Mouse (Mus musculus) B cell, adult 2 months (primary cell): Measurements from ENCODE around the gene Nupr1.
A peak's percentile ranks its signal among the peaks of the same experiment; 100 is the strongest.

Experiments used
- DNase-seq, 2 experiments: peaks; one replicate each; pipeline ENCODE4 v3.0.0; 2022

Gene Nupr1

DNA sequence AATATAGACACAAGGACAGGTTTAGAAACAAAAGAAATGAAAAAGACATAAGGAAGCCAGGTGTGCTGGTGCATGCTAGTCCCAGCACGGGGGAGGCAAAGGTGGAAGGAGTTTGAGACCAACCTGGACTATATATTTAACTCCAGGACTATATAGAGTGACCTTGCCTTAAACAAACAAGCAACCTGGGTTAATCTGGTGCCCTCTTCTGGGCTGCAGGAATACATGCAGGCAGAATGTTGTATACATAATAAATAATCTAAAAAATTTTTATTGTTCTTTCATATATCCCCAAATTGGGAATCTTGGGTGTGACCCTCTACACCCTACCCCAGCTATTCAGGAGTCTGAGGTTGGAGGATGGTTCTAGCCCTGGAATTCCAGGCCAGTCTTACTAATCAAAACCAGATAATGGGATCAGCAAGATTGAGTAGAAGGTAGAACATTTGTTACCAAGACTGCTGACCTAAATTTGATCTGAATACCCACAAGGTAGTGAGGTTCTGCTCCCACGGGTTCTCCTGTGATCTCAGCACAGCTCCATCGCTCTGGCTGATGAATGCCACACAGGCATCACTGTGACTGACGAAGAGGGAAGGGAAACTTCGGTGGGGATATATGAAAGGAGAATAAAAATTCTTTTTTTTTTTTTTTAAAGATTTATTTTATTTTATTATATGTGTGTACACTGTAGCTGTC, 12.0 kb upstream of the Nupr1 start:
- DNase-seq: no peak

DNA sequence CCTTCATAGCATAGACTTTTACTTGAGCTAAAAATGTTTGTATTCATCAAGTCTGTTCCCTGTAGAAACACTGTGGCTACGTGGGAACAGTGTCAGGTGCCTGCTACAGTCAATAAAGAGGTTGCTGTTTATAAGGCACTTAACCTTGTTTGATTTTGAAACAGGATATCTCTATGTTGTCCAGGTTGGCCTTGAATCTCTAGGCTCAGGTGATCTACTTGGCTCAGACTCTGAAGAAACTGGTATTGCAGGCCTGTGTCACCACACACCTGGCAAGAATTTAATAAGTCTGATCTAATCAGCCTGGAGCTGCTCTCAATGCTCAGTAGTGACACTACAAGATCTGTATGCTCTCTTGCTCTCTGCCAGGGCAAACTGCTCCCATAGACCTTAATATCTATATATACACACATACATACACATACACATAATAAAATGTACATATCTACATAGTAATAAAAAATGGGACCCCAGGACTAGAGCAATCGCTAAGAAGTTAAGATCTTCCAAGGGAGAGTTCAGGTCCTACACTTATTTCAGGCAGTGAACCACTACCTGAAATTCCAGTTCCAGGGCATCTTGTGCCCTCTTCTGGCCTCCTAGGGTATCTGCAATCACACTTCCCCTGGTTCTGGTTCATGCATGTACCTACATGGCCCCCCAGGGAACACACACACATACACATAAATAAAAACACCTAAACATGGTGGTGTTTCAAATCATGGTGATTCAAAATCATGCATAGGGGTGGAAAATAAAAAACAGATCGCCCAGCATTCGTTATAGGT, 6.3 kb upstream of the Nupr1 start:
- DNase-seq: peak; percentile 53 to 62

DNA sequence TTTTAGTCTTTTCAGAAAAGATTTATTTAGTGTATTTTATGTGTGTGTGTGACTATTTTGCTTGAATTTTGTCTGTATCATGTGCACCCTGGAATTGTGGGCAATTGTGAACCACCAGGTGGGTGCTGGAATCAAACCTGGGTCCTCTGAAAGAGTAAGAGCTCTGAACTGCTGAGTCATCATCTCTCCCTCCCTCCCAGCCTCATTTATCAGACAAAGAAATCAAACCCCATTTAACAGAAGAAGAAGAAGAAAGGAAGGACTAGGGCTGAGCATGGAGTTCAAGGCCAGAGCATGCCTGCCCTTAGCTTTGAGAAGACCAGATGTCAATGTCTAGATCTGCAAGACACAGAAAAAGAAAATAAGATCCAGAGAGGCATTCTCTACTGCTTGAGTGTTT, 4.7 kb upstream of the Nupr1 start:
- no peak for DNase-seq

DNA sequence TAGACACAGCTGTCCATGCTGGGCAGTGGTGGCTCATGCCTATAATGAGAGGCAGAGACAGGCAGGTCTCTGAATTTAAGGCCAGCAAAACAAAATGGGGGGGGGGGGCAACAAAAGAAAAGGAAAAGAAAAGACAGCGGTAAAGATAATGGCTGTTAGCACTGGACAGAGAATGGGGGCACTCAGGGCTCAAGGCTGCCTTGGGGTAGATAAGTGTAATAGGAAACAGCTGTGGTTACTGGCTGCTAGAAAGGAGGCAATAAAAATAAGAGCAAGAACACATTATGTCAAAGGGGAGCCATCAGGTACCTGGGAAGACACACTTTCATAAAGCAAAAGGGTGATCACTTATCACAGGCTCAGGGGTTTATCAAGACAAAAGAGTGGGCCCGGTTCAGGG, 1.8 kb upstream of the Nupr1 start:
- no peak for DNase-seq

DNA sequence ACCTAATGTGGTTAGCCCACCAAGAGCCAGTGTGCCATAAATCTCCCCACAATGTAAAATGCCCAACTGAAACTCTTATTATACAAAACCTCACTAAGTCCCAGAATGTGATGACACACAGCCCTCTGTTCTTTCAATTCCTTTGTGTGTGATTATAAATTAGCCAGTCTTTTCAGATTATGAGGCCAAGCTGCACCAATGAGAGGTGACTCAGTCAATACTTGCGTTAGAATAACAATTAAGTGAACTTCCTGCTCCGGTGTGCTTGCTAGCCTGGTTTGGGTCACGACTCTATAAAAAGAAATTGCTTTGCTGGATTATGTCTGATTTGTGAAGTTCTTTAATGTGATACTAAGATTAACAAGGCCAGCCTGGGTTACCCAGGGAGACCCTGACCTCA, 746 bp downstream of the Nupr1 start:
- no peak for DNase-seq

DNA sequence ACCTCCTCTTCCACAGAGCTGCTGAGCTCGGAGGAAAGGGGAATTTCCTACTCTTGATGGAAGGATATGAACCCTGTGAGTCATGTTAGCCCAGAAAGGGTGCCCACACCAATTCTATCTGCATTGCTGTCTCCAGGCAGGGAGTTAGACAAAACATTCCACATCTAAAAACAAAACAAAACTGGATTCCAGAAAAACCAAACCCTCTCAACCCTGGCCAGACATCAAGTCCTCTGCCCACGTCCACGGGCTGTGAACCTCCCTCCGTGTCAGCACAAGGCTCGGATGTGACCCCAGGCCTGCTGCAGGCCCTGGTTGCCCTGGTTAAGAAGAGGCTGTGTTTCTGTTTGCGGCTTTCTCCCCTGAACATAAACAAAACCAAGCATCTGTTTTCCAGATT, 2.5 kb downstream of the Nupr1 start:
- no peak for DNase-seq

DNA sequence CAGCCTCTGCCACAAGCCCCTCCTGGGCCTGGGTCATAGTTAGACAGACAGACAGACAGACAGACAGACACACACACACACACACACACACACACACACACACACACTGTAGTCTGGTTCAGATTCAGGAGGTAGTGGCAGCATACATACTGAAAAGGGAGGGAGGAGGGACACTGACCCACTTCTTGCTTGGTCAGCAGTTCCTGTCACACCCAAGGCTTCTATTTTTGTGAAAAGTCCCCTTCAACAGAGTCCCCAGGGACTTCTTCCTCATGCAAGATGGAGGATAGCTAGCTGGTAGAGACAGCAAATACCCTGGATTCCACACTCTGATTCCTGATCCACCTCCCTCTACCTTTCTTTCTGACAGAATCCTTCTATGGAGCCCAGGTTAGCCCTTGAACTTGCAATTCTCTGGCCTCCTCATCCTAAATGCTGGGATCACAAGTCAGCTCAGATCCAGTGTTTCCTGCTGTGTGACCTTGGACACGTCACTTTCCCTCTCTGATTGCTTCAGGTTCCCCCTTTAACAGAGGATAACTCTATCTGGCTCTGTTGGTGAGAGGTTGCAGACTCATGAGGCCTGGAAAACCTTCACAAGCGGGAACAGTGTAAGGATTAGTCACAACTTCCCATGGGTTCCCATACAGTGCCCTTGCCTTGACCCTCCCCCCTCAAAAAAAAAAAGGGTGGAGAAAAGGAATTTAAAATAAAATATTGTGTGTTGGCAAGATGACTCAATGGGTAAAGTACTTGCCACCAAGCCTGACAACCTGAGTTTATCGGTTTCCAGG, 4.7 kb downstream of the Nupr1 start:
- no peak for DNase-seq

DNA sequence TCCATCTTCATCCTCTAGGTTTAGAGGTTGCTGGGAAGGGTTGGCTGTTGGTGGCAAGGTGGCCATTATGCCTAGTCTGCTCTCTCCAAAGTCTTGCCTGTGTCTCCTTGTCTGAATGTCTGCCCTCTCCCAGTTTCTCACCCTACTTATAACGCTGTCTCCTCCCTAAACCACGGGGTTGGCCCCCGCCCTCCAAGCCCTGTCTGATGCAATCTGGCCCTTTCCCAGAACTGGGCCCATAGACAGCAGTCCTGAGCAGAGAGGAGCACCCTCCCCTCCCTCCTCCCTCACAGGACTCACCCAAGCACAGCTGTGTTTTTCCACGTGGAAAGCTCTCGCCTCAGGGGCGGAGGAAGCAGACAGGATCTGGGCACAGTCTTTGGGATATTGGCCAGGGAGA, 5.3 kb downstream of the Nupr1 start:
- no peak for DNase-seq

DNA sequence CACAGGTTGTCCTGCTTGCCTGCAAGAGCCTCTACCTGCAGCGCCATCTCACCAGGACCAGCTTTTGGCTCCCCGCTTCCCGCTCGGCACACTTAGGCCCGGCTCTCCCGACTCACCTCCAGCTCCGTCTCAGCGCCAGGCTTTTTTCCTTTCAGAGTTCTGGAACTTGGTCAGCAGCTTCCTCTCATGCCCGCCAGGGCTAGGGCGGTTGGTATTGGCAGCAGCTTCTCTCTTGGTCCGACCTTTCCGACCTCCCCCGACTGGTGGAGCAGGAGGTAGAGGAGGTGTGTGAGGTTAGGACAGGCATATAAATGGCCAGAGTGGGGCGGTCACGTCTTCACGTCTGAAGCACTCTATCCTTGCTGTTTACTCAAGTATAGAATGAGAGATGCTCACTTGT, 5.9 kb downstream of the Nupr1 start:
- no peak for DNase-seq

DNA sequence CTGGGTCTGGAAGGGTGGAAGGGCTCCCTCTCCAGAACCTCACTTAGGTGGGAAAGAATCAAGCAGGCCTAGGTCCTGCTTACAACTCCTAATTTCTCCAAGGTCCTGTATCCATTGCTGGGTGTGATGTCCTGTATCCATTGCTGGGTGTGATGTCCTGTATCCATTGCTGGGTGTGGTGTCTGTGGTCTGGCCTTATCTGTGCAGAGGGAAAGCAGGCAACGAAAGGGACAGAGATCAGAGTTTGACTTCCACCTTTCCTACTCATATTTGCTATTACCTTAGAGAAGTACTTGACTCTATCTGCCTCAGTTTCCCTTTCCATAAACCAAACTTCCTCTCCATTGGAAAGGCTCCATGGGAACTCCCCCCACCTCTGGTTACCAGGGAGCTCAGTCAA, 7.3 kb downstream of the Nupr1 start:
- DNase-seq: no peak

DNA sequence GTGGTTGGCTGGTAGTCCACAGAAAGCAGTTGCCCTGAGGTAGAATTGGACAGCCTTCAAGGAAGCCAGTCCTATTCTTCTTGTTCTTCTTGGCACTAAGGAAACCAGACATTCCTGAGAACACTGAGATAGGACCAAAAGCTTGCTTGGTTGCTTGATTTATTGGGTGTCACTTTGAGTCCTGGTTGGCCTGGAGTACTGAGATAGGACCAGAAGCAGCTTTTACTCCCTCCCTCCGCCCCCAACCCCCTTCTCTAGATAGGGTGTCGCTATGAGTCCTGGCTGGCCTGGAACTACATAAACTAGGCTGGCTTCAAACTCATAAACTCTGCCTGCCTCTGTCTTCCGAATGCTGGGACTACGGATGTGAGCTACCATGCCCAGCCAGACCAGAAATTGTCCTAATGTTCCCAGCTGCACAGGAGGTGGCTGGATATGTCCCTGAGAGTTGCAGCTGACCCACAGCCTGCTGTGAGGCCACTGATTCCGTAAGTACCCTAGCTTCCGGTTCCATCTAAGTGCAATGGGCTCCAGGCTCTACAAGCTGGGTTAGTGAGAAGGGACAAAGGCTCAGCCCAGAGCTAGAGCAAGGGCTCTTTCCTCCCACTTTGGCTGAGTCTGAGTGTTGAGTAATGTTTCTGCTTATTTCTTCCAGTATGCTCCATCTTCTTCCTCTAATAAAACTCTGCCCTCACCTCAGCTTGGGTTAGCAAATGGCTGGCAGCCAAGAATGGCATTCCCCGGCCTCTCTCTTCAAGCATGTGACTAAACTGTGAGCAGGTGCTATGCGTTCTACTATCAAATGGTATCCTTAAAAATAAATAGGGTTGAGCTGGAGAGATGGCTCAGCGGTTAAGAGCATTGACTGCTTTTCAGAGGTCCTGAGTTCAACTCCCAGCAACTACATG, 9.0 kb downstream of the Nupr1 start:
- DNase-seq: no peak

DNA sequence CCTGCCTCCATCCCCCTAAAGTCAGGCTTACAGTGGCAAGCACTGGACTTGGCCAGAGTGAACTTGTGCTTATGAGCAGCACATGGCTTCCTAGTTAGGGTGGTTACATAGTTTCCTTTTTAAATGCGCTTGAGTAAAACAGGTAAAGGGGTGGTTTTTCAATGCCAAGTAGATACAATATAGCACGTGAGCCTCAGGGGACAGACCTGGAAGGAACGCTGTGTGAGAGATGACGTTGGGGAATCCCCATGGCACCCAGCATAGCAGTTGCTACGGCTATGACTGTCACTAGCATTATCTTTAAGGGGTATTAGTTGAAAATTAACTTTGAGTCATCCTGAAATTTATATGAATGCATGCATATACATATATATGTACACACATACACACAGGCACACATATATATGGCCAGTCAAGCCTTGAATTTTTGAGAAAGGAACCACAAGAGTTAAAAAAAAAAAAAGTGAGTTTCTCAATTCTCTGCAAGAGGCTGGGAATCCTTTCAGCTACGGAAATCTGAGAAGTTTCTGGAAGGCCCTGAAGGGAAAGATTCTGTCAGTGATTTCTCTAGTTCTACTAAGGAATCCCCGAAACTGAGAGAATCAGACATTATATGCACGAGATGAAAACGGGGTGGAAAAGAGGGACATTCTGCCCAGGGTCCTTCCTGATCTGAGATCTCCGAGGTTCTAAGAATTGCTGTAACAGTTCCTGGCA, 10.9 kb downstream of the Nupr1 start:
- DNase-seq: peak; percentile 11 to 31

DNA sequence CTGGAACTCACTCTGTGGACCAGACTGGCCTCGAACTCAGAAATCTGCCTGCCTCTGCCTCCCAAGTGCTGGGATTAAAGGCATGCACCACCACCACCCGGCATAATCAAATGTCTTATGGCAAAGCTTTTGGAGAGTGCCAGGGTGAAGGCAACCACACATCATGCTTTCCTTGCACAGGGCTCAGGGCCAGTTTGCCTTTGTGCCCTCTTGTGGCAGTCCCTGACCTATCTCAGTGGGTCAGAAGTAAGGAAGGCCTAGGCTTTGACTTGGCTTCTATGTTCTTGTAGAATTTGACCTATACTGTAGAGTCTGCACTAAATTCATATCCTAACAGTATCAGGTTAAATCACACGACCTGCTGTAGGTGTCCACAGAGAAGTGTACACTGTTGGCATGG, 14.0 kb downstream of the Nupr1 start:
- no peak for DNase-seq

DNA sequence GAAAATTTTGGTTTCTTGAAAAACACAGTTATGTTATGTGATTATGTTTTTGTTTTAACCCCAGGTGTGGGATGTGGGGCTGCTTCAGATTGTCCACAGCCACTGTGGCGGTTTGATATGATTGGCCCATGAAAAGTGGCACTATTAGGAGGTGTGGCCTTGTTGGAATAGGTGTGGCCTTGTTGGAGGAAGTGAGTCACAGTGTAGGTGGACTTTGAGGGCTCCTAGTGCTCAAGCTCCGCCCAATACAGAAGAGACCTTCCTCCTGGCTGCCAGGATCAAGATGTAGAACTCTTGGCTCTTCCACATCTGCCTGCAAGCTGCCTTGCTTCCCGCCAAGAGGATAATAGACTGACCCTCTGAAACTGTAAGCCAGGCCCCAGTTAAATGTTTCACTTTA, 17.9 kb downstream of the Nupr1 start:
- DNase-seq: no peak

DNA sequence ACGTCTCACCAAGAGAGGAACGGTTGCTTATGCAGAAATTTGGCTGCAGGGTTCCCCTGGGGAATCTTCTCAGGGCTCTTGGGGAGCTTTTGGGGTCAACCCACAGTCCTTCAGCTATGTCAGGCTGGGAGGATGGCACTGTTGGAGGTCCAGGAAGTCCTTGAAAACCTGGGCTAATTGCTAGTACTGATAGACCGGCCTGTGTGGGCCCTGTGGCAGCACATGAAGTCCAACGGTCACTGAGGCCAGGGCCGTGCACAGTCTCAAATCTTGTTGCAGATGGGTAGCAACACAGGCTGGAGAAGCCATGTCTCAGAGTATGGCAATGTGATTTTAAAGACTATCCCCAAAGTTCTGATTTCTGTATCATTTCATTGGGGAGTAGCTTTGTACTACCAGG, 22.9 kb downstream of the Nupr1 start:
- DNase-seq: no peak

DNA sequence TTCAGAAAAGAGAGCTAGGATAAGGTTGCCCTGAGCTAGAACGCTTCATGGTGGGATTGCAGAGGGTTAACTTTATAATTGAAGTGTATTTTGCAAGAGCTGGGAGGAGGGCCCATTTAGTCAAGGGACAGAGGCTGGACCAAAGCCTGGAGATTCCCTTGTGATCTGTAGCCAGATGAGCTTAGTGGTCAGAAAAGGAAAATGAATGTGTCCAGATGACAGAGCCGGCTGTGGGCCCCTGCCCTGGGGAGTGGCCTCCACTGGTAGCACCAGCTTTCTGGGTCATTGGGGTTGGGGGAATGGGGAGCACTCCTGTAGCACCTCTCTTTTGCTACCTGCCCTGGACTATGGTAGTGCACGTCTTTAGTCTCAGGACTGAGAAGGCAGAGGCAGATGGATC, 23.6 kb downstream of the Nupr1 start:
- DNase-seq: no peak

DNA sequence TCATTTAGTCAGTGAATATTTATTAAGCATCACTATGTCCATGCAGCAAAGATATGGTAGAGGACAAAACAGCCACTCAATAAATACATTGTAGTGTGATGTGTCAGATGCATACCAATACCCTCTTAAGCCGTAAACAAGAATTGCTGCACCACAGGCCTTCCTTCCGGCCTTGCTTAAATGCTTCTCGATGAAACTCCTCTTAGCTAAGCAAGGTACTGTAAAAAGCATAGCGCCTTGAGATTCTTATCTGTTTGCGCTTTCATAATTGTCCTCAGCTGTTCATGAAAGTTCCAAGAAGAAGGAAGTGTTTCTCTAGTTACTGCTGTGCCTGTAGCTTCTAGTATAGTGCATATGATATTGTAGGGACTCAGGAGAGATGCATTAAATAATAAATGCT, 24.1 kb downstream of the Nupr1 start:
- DNase-seq: no peak

DNA sequence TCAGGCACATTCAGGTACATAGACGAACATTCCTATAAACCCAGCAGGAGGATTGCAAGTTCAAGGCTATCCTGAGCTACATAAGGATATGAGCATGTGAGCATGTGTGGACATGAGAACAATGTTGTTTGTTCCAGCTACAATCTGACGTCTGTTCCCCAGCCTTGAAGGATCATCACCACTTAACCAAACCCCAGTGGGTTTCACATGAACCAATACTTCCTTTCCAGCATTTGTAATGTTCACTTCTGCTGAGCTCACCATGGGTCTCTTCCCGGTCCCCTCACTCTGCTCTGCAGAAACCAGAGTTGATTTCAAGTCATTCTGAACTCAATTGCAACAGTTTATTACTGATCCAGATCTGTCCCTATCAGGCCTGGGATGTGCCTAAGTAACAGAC, 28.0 kb downstream of the Nupr1 start:
- no peak for DNase-seq

DNA sequence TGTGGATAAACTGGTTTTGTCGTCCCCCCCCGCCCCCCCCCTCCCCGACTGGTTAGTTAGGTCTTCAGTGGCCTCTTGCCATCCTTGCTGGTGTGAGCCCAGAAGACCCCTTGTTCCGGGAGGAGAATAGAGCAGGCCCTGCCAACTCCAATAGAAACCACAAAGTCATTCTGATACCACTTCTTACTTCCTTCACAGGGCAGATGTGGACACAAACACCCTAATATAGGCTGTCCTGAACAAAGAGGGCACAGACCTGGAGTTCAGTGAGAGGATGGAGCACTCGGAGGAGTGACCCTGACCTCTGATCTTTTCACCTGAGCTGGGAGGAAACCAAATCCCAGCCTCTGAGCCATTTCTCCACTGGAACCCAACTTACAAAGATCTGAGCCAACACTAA, 28.8 kb downstream of the Nupr1 start:
- no peak for DNase-seq

DNA sequence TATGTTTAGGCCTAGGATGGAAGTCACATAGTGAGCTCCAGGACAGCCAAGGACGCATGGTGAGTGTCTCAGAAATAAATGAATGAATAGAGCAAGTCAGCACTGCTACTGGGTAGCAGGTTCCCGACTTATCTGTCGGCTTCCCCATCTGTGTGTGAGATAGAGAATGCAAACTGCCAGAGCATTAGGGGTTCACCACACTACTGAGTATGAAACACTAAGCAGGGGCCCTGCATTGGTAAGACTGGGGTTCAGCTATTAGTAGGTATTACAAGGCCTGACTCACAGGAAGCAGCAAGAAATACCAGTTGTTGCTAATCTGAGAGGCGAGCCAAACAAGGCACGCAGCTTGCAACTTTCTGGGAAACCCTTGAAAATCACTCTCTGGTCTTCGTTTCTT, 31.7 kb downstream of the Nupr1 start:
- no peak for DNase-seq

DNA sequence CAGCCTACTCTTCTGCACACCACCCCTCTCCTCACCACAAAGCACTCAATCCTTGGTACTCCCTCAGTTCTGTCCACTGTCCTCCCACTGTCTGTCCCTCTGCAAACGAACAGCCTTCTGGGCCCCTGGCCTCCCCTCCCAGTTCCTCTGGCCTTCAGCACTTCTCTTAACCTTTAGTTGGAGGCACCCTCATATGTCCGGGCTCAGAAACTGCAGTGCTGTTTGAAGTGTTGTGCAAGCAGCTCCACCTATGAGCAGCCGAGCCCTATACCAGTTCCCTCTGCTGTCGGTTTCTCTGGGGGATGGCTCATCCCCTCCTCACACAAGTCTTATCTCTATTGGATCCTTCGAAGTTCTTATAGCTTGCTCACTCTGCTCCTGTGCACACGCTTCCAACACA, 34.2 kb downstream of the Nupr1 start:
- no peak for DNase-seq

DNA sequence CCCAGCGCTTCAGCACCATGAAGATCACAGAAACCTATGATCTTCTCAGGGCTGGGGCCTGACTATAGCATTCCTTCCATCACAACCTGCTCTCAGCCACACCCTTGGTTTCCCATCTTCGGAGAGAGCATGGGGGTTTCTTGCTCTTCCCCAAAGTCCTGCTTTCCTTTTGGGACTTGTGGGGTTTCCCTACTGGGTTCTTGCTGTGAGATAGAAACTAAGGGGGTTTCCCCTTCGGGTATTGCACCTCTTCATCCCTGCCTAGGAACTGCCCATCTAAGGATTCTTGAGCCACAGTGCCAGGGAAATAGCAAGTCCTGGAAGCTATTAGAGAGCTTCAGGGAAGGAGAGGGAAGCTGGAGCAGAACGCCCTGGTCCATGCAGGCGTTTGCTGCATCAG, 34.8 kb downstream of the Nupr1 start:
- no peak for DNase-seq
